Mouse (Mus musculus) forebrain, embryonic 14.5 days (tissue): ENCODE data around the gene Tph1. TPM values are rescaled to one million over a fixed set of nuclear protein-coding genes. Genes with fewer than 3 reads are reported as not detected.
"Not testable (repeated sequence)": the region's sequence is repeated elsewhere in the genome, so short reads cannot be mapped to it uniquely, and the experiment has no call there.

Experiments used
- ATAC-seq: fragments of 200-750 bp; cut with Nextera tagmentation; 2 replicates; pipeline ENCODE4 v1.8.0; 2017; ENCODE audit warnings: mild to moderate bottlenecking, moderate library complexity
- DNase-seq: peaks from one replicate; pipeline ENCODE4 v3.0.0-alpha.2; 2015; ENCODE audit warnings: low spot score
- H3K27ac ChIP-seq: fragments of 300-500 bp; sonication (generic); 2 replicates; pipeline ENCODE4 v1.5.1; 2014; ENCODE audit warnings: low read depth, mild to moderate bottlenecking, control low read depth, low read length, moderate library complexity
- H3K27me3 ChIP-seq: fragments of 300-500 bp; sonication (generic); replicated peaks from 2 replicates; pipeline ENCODE4 v1.6.1; 2014; ENCODE audit warnings: low read length, control low read depth, mixed read lengths; ENCODE audit not compliant: control insufficient read depth, insufficient read depth
- H3K36me3 ChIP-seq: fragments of 300-500 bp; sonication (generic); 2 replicates; pipeline ENCODE4 v1.6.1; 2014; ENCODE audit warnings: low read length, control low read depth; ENCODE audit not compliant: control insufficient read depth, insufficient read depth
- H3K4me1 ChIP-seq: fragments of 300-500 bp; sonication (generic); 2 replicates; pipeline ENCODE4 v1.6.1; 2014; ENCODE audit warnings: antibody characterized with exemption, low read length, control low read depth; ENCODE audit not compliant: control insufficient read depth, insufficient read depth
- H3K4me2 ChIP-seq: fragments of 300-500 bp; sonication (generic); 2 replicates; pipeline ENCODE4 v1.6.1; 2014; ENCODE audit warnings: mild to moderate bottlenecking, control low read depth, low read length
- H3K4me3 ChIP-seq: fragments of 300-500 bp; sonication (generic); 2 replicates; pipeline ENCODE4 v1.5.1; 2014; ENCODE audit warnings: low read depth, low read length, control low read depth
- H3K9ac ChIP-seq: fragments of 300-500 bp; sonication (generic); 2 replicates; pipeline ENCODE4 v1.6.1; 2014; ENCODE audit warnings: mild to moderate bottlenecking, low read length, control low read depth, moderate library complexity
- H3K9me3 ChIP-seq: fragments of 300-500 bp; sonication (generic); replicated peaks from 2 replicates; pipeline ENCODE4 v1.6.1; 2016; ENCODE audit warnings: low read length, control low read depth, mixed read lengths; ENCODE audit not compliant: control insufficient read depth
- WGBS: fragments of 180-500 bp; shearing (Covaris S2); extraction: QIAGEN DNeasy Blood & Tissue Kit; methylation state at CpG from one replicate; pipeline ENCODE4 v1.1.7; 2014; 5-methylcytosine and 5-hydroxymethylcytosine counted together
- polyA plus RNA-seq: library from polyadenylated mRNA; unstranded; fragments of >200 nt; fragmentation: Nextera tagmentation; extraction: Ambion mirVana; gene quantifications from 2 replicates; pipeline ENCODE4 v1.2.1, GENCODE M21; 2014

The Tph1 gene
- polyA plus RNA-seq, 1 experiment from 2014 or later, result 0.41 TPM

DNA sequence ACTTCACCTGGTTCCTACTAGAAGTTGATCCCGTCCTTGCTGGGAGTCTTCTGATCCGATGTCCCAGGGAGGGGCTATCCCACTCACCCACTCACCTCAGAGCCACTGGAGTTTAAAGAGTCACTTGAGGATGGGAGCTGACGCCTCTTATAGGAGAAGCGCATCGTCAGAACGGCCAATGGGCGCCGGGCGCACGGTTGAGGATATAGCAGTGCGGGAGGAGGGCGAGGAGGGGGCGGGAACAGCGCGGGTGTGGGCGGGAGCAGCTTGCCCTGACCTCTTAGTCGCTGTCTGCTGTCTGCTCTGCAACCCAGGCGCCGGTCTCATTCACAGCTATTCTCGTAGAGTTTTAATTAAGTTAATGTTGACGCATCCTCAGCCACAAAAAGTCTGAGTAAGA, 5.1 kb downstream of the Tph1 start:
- under 1% methylated on average over 21 of the region's 21 CpGs for WGBS
- Histone ChIP-seq H3K36me3 (no peaks in the 10 kb centered on the region), H3K4me3 (no peak overlapping the region), H3K9me3 (no peaks in the 10 kb centered on the region), H3K4me1 (peaks cover 3% of the 10 kb centered on the region; the same call in 1 of the 2 replicates), H3K27ac (no peak overlapping the region), H3K9ac (no peak overlapping the region), H3K4me2 (peak overlapping the region; percentile 36), H3K27me3 (0 out of 2 replicates have a peak, but pooled peaks cover 2% of the 10 kb centered on the region)
- DNase-seq (no peak), ATAC-seq (no peak)

DNA sequence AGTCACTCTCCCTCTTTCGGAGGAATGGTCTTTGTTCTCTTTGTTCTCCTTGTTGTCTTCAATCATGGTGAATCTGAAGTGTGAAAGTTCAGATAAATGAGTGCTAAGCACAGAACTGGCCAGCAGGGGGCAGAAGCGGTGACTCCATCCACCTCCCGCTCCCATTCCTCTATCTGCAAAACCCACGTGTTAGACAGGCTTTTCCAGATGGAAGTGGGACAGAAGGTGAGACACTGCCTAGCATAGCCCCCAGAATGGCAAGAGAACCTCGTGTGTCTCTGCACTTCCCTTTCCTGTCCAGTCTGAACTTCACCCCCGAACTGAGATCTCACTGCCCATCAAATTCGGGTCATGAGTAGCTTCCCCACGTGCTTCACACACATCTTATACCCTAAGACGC, 7.1 kb downstream of the Tph1 start:
- no peaks in the 10 kb centered on the region for H3K9me3 ChIP-seq
- no peak overlapping the region for H3K9ac ChIP-seq
- ATAC-seq (no peak), DNase-seq (peak; percentile 48)
- 0 out of 2 replicates have a peak, but pooled peaks cover 2% of the 10 kb centered on the region for H3K27me3 ChIP-seq
- H3K36me3 ChIP-seq, result no peaks in the 10 kb centered on the region
- H3K4me3 ChIP-seq, result no peak overlapping the region
- H3K4me2 ChIP-seq, result no peak overlapping the region
- 41% methylated on average over 9 of the region's 9 CpGs for WGBS
- H3K4me1 ChIP-seq, result peaks cover 3% of the 10 kb centered on the region; the same call in 1 of the 2 replicates
- no peak overlapping the region for H3K27ac ChIP-seq

DNA sequence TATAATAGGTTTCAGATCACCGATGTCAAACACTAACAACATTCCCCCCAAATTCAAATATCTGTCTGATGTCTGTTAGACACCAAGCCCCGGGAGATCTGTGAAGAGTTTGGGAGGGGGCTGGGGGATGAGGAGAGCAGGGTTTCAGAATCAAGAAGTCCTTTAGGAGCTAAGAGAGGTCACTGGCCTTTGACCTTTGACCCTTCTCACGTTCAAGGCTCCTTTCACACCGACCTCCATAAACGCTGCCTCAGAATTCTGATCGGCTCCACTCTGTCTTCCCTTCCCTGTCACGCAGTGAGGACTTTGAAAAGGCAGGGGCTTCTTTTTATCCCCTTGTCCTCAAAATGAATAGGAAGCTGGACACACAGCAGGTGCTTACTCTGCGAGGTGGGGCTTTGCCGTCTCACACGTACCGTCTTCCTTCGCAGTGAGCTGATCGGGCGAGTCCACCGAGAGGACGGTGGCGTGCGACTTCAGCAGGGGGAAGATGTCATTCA, 10.7 kb downstream of the Tph1 start:
- Histone ChIP-seq H3K9me3 (no peaks in the 10 kb centered on the region), H3K4me1 (no peaks in the 10 kb centered on the region), H3K27ac (no peak overlapping the region), H3K27me3 (no peaks in the 10 kb centered on the region), H3K4me2 (0 out of 2 replicates have a peak overlapping the region, but pooled peaks have one; percentile 16), H3K4me3 (no peak overlapping the region), H3K9ac (no peak overlapping the region; the same call in 1 of the 2 replicates), H3K36me3 (no peaks in the 10 kb centered on the region)
- WGBS, result 26% methylated on average over 18 of the region's 18 CpGs
- ATAC-seq (no peak), DNase-seq (no peak)

DNA sequence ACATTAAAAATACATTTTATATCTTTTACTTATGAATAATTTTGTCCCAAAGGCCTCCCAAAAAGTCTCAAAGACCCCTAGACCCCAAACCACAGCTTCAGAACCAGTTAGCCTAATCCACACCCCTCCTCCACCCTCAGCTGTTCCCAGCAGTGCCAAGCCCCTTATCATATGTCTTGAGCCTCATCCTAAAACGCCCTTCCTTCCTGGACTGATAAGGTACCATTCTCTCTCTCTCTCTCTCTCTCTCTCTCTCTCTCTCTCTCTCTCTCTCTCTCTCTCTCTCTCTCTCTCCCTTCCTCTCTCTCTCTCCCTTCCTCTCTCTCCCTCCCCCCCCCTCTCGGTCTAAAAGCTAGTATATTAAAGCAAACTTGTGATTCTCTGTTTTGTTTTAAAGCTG, 20.1 kb downstream of the Tph1 start:
- WGBS, result 77% methylated on average over 2 of the region's 2 CpGs
- Histone ChIP-seq H3K36me3 (no peaks in the 10 kb centered on the region), H3K4me3 (no peak overlapping the region), H3K4me2 (no peak overlapping the region), H3K27me3 (no peaks in the 10 kb centered on the region), H3K27ac (no peak overlapping the region), H3K4me1 (no peaks in the 10 kb centered on the region), H3K9me3 (no peaks in the 10 kb centered on the region), H3K9ac (no peak overlapping the region)
- ATAC-seq, result no peak
- DNase-seq, result no peak

DNA sequence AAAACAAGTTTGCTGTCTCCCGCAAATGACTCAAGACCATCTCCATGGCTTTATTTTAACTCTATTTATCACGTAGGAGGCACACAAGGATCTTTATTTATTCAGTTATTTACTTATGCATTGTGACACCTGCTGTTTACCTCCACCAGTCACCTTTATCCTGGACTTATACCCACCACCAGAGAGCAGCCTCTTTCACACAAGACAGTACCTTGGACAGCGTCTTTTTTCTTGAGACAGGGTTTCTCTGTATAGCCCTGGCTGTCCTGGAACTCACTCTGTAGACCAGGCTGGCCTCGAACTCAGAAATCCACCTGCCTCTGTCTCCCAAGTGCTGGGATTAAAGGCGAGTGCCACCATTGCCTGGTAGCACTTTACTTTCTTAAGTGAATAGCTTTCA, 22.1 kb downstream of the Tph1 start:
- H3K9me3 ChIP-seq, ATAC-seq, DNase-seq, H3K27me3 ChIP-seq, H3K27ac ChIP-seq, H3K36me3 ChIP-seq, H3K4me1 ChIP-seq, H3K4me2 ChIP-seq, H3K9ac ChIP-seq, H3K4me3 ChIP-seq: not testable (repeated sequence)
- WGBS, result 52% methylated on average over 5 of the region's 5 CpGs

DNA sequence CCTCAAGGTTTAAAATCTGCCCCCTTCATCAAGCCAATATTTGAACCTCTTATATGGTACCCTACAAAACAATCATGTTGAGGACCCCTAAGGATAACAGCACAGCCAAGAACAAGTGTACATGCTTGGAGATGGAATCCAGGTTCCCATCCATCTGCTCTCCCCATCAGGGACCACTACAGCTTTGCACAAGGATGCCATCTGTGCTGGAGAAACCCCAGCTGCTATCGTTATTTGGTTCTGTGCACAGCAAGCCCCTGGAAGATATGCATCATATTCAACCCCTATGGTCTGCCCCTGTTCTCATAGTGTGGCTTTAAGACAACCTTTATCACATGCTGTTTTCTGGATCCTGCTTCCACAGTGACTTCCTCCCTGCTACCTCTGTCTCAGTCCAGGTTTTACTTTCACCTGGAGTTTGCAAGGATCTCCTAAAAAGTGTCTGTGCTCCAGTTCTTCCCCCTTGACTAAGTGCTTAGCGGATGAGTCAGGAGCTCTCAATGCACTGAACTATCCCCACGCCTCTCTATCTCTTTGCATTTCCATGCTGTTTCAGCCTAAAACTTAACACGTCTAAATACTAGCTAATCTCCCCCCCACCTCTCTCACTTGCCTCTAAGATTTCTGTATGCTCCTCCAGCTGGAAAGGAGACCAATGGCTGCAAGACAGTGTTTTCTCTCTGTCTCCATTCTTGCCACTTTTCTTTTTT, 23.8 kb downstream of the Tph1 start:
- Histone ChIP-seq H3K27ac (no peak overlapping the region), H3K4me2 (no peak overlapping the region), H3K36me3 (no peaks in the 10 kb centered on the region), H3K9ac (no peak overlapping the region), H3K27me3 (no peaks in the 10 kb centered on the region), H3K4me1 (no peaks in the 10 kb centered on the region), H3K4me3 (no peak overlapping the region), H3K9me3 (no peaks in the 10 kb centered on the region)
- DNase-seq, result no peak
- WGBS, result 70% methylated on average over 4 of the region's 4 CpGs
- ATAC-seq, result no peak

- no peak overlapping the region for H3K9ac ChIP-seq
- no peaks in the 10 kb centered on the region for H3K9me3 ChIP-seq
- no peaks in the 10 kb centered on the region for H3K27me3 ChIP-seq
- no peak for ATAC-seq
- no peaks in the 10 kb centered on the region for H3K36me3 ChIP-seq
- H3K4me3 ChIP-seq, result no peak overlapping the region
- H3K4me2 ChIP-seq, result no peak overlapping the region
- H3K27ac ChIP-seq, result no peak overlapping the region
- DNase-seq, result no peak
- 79% methylated on average over 1 of the region's 1 CpGs for WGBS
- 0 out of 2 replicates have a peak, but pooled peaks cover 7% of the 10 kb centered on the region for H3K4me1 ChIP-seq
These were observed 29.2 kb downstream of the Tph1 start for GRCm38 (mm10) chr7:46643172-46643571.

- no peaks in the 10 kb centered on the region for H3K9me3 ChIP-seq
- no peak for DNase-seq
- peak overlapping the region; percentile 77; the same call in 1 of the 2 replicates for H3K27ac ChIP-seq
- WGBS, result 11% methylated on average over 17 of the region's 17 CpGs
- H3K4me2 ChIP-seq, result peak overlapping the region; percentile 65
- no peaks in the 10 kb centered on the region for H3K27me3 ChIP-seq
- H3K36me3 ChIP-seq, result no peaks in the 10 kb centered on the region
- peak overlapping the region; percentile 55 for H3K4me3 ChIP-seq
- ATAC-seq, result no peak
- 0 out of 2 replicates have a peak, but pooled peaks cover 7% of the 10 kb centered on the region for H3K4me1 ChIP-seq
- H3K9ac ChIP-seq, result peak overlapping the region; percentile 81
These were observed 32.3 kb downstream of the Tph1 start for GRCm38 (mm10) chr7:46640062-46640461.

DNA sequence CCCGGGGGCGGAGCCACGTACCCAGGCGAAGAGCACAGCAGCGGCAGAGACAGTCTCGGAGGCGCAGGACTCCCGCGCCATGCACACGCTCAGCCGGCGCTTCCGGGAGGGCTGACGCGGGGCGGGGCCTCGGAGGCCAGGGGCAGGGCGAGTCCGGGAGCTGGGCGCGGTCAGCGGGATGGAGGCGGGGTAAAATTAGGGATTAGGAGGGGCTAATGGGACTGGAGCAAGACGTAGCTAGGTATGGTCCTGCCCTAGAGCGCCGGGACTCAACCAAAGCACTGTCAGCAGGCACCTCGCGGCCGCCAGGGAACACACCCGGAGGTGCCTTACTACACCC, 32.7 kb downstream of the Tph1 start, which contains the start of gene Sergef:
Sergef (minus strand) TSS at position 116 of the 340 bp plus-strand sequence.
- Histone ChIP-seq H3K36me3 (peaks cover 1% of the 10 kb centered on the region; the same call in 1 of the 2 replicates), H3K9ac (peak within 1 kb of the TSS; percentile 81), H3K4me1 (0 out of 2 replicates have a peak, but pooled peaks cover 7% of the 10 kb centered on the region), H3K4me3 (peak within 1 kb of the TSS; percentile 55), H3K4me2 (peak within 1 kb of the TSS; percentile 65), H3K27ac (peak within 1 kb of the TSS; percentile 77), H3K27me3 (no peaks in the 10 kb centered on the region), H3K9me3 (no peaks in the 10 kb centered on the region)
- 2% methylated on average over 30 of the region's 30 CpGs for WGBS
- DNase-seq (peak; percentile 93), ATAC-seq (peak; percentile 97)
